Mouse (Mus musculus): ENCODE data around the gene Nat8. TPM values are rescaled to one million over a fixed set of nuclear protein-coding genes. Genes with fewer than 3 reads are reported as not detected.
A peak's percentile ranks its signal among the peaks of the same experiment; 100 is the strongest.
"Not testable (repeated sequence)": the region's sequence is repeated elsewhere in the genome, so short reads cannot be mapped to it uniquely, and the experiment has no call there.

Gene Nat8
- total and polyA plus RNA-seq, 2 experiments from 2014 or later, result 0.64 TPM; not detected in 1

- H3K4me1 ChIP-seq (ENCODE audit: insufficient read depth, low read length); H3K4me2 ChIP-seq (ENCODE audit: low read depth, low read length); H3K27ac ChIP-seq; H3K36me3 ChIP-seq (ENCODE audit: insufficient read depth, low read length); H3K9me3 ChIP-seq (ENCODE audit: low read length); H3K4me3 ChIP-seq (ENCODE audit: low read length); H3K27me3 ChIP-seq (ENCODE audit: insufficient read depth, low read length); ATAC-seq; H3K9ac ChIP-seq (replicated peaks; ENCODE audit: low read length): not testable (repeated sequence)
- peak; percentile 54 for TF ChIP-seq CTCF (IDR thresholded peaks at IDR 0.05; ENCODE audit: low read depth)
- WGBS, result 11% methylated on average over 8 of the region's 9 CpGs
- peak; percentile 41 for DNase-seq (ENCODE audit: low spot score)
Observed at GRCm38 (mm10) chr6:85836827-85837226, 4.9 kb upstream of the Nat8 start.

GRCm38 (mm10) chr6:85836098-85836497 lies 4.2 kb upstream of the Nat8 start:
- 72% methylated on average over 5 of the region's 5 CpGs for WGBS
- H3K9ac ChIP-seq (replicated peaks; ENCODE audit: low read length); H3K4me3 ChIP-seq (ENCODE audit: low read length); H3K36me3 ChIP-seq (ENCODE audit: insufficient read depth, low read length); H3K4me2 ChIP-seq (ENCODE audit: low read depth, low read length); DNase-seq (ENCODE audit: low spot score); H3K27me3 ChIP-seq (ENCODE audit: insufficient read depth, low read length); H3K27ac ChIP-seq; H3K9me3 ChIP-seq (ENCODE audit: low read length); H3K4me1 ChIP-seq (ENCODE audit: insufficient read depth, low read length); ATAC-seq: not testable (repeated sequence)

GRCm38 (mm10) chr6:85835104-85835503 lies 3.2 kb upstream of the Nat8 start:
- not testable (repeated sequence) for H3K4me2 ChIP-seq (ENCODE audit: low read depth, low read length)
- WGBS, result 77% methylated on average over 1 of the region's 2 CpGs

GRCm38 (mm10) chr6:85834504-85835100 lies 2.7 kb upstream of the Nat8 start:
- DNase-seq (ENCODE audit: low spot score); H3K9me3 ChIP-seq (ENCODE audit: low read length); H3K9ac ChIP-seq (replicated peaks; ENCODE audit: low read length); H3K4me2 ChIP-seq (ENCODE audit: low read depth, low read length); H3K27me3 ChIP-seq (ENCODE audit: insufficient read depth, low read length); H3K4me1 ChIP-seq (ENCODE audit: insufficient read depth, low read length); ATAC-seq; H3K27ac ChIP-seq; H3K4me3 ChIP-seq (ENCODE audit: low read length); H3K36me3 ChIP-seq (ENCODE audit: insufficient read depth, low read length): not testable (repeated sequence)

More at GRCm38 (mm10) chr6:85835104-85835503, 3.2 kb upstream of the Nat8 start:
- DNase-seq (ENCODE audit: low spot score); H3K27me3 ChIP-seq (ENCODE audit: insufficient read depth, low read length); H3K27ac ChIP-seq; H3K9ac ChIP-seq (replicated peaks; ENCODE audit: low read length); H3K4me1 ChIP-seq (ENCODE audit: insufficient read depth, low read length); H3K9me3 ChIP-seq (ENCODE audit: low read length); H3K4me3 ChIP-seq (ENCODE audit: low read length); H3K36me3 ChIP-seq (ENCODE audit: insufficient read depth, low read length); ATAC-seq: not testable (repeated sequence)

- H3K36me3 ChIP-seq (ENCODE audit: insufficient read depth, low read length), result no peaks in the 10 kb centered on the region
- no peaks in the 10 kb centered on the region for H3K4me1 ChIP-seq (ENCODE audit: insufficient read depth, low read length)
- 56% methylated on average over 1 of the region's 1 CpGs for WGBS
- no peak overlapping the region for H3K27ac ChIP-seq
- no peak overlapping the region for H3K4me3 ChIP-seq (ENCODE audit: low read length)
- no peak overlapping the region for H3K9ac ChIP-seq (replicated peaks; ENCODE audit: low read length)
- H3K27me3 ChIP-seq (ENCODE audit: insufficient read depth, low read length), result no peaks in the 10 kb centered on the region
- DNase-seq (ENCODE audit: low spot score) (no peak), ATAC-seq (no peak)
- H3K4me2 ChIP-seq (ENCODE audit: low read depth, low read length), result no peak overlapping the region
- no peak for TF ChIP-seq CTCF (IDR thresholded peaks at IDR 0.05; ENCODE audit: low read depth)
- H3K9me3 ChIP-seq (ENCODE audit: low read length), result no peaks in the 10 kb centered on the region
Observed at GRCm38 (mm10) chr6:85829462-85829861, 2.4 kb downstream of the Nat8 start.

GRCm38 (mm10) chr6:85825886-85826285 lies 6.0 kb downstream of the Nat8 start:
- no peak for DNase-seq (ENCODE audit: low spot score)
- no peaks in the 10 kb centered on the region for H3K9me3 ChIP-seq (ENCODE audit: low read length)
- 94% methylated on average over 2 of the region's 2 CpGs for WGBS
- H3K4me2 ChIP-seq (ENCODE audit: low read depth, low read length), result no peak overlapping the region
- no peak for TF ChIP-seq CTCF (IDR thresholded peaks at IDR 0.05; ENCODE audit: low read depth)
- H3K36me3 ChIP-seq (ENCODE audit: insufficient read depth, low read length), result no peaks in the 10 kb centered on the region
- H3K9ac ChIP-seq (replicated peaks; ENCODE audit: low read length), result no peak overlapping the region
- no peak overlapping the region for H3K4me3 ChIP-seq (ENCODE audit: low read length)
- no peak overlapping the region for H3K27ac ChIP-seq
- no peak for ATAC-seq
- no peaks in the 10 kb centered on the region for H3K27me3 ChIP-seq (ENCODE audit: insufficient read depth, low read length)
- no peaks in the 10 kb centered on the region for H3K4me1 ChIP-seq (ENCODE audit: insufficient read depth, low read length)

GRCm38 (mm10) chr6:85823382-85824090 lies 8.3 kb downstream of the Nat8 start:
- no peak for TF ChIP-seq CTCF (IDR thresholded peaks at IDR 0.05; ENCODE audit: low read depth)
- no peaks in the 10 kb centered on the region for H3K4me1 ChIP-seq (ENCODE audit: insufficient read depth, low read length)
- no peaks in the 10 kb centered on the region for H3K9me3 ChIP-seq (ENCODE audit: low read length)
- H3K27me3 ChIP-seq (ENCODE audit: insufficient read depth, low read length), result no peaks in the 10 kb centered on the region
- no peak overlapping the region for H3K4me2 ChIP-seq (ENCODE audit: low read depth, low read length)
- no peak overlapping the region for H3K27ac ChIP-seq
- 87% methylated on average over 1 of the region's 1 CpGs for WGBS
- ATAC-seq (no peak), DNase-seq (ENCODE audit: low spot score) (no peak)
- no peaks in the 10 kb centered on the region for H3K36me3 ChIP-seq (ENCODE audit: insufficient read depth, low read length)
- H3K4me3 ChIP-seq (ENCODE audit: low read length), result no peak overlapping the region
- no peak overlapping the region for H3K9ac ChIP-seq (replicated peaks; ENCODE audit: low read length)
